20 mouse cellular contexts compared by ENCODE assay signal in the genomic region with DNA sequence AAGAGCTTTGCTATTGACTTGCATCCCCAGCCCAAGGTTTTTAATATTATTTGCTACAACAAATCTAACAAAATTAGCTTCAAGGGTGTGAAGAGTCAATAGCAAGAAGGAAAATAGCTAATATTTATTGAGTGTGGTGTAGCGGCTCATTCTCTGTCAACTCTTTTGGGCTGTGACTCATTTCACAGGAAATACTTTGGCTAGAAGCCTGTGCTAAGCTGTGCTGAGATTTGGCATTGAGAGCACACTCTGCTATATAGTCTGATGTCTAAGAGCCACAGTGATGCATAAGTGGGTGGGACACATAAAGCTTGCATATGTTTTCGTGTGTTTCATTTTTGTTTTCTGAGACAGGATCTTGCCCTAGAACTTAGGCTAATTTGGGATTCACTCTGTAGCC.
A peak's percentile ranks its signal among the peaks of the same experiment; 100 is the strongest.
DNase-seq lines count a peak whose midpoint lies in the region; ATAC-seq and TF ChIP-seq lines count a peak whose summit lies in the region.
"Had no signal": no experiment of that assay in that cellular context is flagged by ENCODE, and none has a peak within 500 bp of the region (broad histone marks: within the 10 kb centered on the region; RNA-seq: fewer than 3 reads in every experiment).

No protein-coding gene starts in this region.

- peak; percentile 98 for ATAC-seq in frontal cortex, adult (ENCODE audit: low TSS enrichment)
- ATAC-seq in kidney, embryonic 14.5 days (ENCODE audit: low FRiP score, low TSS enrichment): no peak
- ATAC-seq: hindbrain, postnatal 0 days; liver, embryonic 12.5 days had no signal

- intact Hi-C loops in left cerebral cortex, postnatal 25 days (cut with DNase I): no loop called here
- intact Hi-C loops in left cerebral cortex, postnatal 4 days (cut with DNase I): no loop called here

- WGBS in kidney, embryonic 14.5 days: 80% methylated on average over 2 of the region's 2 CpGs

- H3K9me3 ChIP-seq in kidney, embryonic 14.5 days (ENCODE audit: control insufficient read depth, low read length): no peaks in the 10 kb centered on the region
- H3K9me3 ChIP-seq: embryonic facial prominence, embryonic 10.5 days; liver, embryonic 12.5 days; midbrain, embryonic 12.5 days; neural tube, embryonic 13.5 days had no signal

- no peak overlapping the region for H3K27ac ChIP-seq in kidney, embryonic 14.5 days (ENCODE audit: low read depth, low read length)
- H3K27ac ChIP-seq: embryonic facial prominence, embryonic 10.5 days; heart, embryonic 13.5 days; hindbrain, postnatal 0 days; liver, embryonic 12.5 days; midbrain, embryonic 12.5 days; neural tube, embryonic 13.5 days had no signal

- no peaks in the 10 kb centered on the region for H3K36me3 ChIP-seq in kidney, embryonic 14.5 days (ENCODE audit: control insufficient read depth, insufficient read depth, low read length)
- H3K36me3 ChIP-seq: embryonic facial prominence, embryonic 10.5 days; heart, embryonic 13.5 days; liver, embryonic 12.5 days; midbrain, embryonic 12.5 days; neural tube, embryonic 13.5 days had no signal

- H3K27me3 ChIP-seq in kidney, embryonic 14.5 days (ENCODE audit: control insufficient read depth, insufficient read depth, low read length): no peaks in the 10 kb centered on the region
- H3K27me3 ChIP-seq: heart, embryonic 13.5 days; liver, embryonic 12.5 days; midbrain, embryonic 12.5 days; neural tube, embryonic 13.5 days had no signal

- no peaks in the 10 kb centered on the region for H3K4me1 ChIP-seq in kidney, embryonic 14.5 days (ENCODE audit: control insufficient read depth, insufficient read depth, low read length)
- H3K4me1 ChIP-seq: liver, embryonic 12.5 days; midbrain, embryonic 12.5 days; neural tube, embryonic 13.5 days had no signal

- no peak for TF ChIP-seq POLR2A in brain, embryonic 14.5 days (IDR thresholded peaks at IDR 0.05; ENCODE audit: borderline replicate concordance, extremely low read depth, insufficient read depth, insufficient read length, poor library complexity, severe bottlenecking)

- no peak overlapping the region for H3K4me2 ChIP-seq in kidney, embryonic 14.5 days (replicated peaks; ENCODE audit: low read depth, low read length)
- H3K4me2 ChIP-seq: heart, embryonic 13.5 days; liver, embryonic 12.5 days; midbrain, embryonic 12.5 days; neural tube, embryonic 13.5 days had no signal

- no peak for DNase-seq in frontal cortex, postnatal 10 days (ENCODE audit: low spot score in 2 of 2)
- DNase-seq in left cerebral cortex, postnatal 25 days (ENCODE audit: low spot score in 2 of 2): peak; percentile 25 to 75
- DNase-seq in left cerebral cortex, postnatal 4 days: no peak
- DNase-seq in 3T3-L1 (ENCODE audit: low read depth, low spot score): peak; percentile 88
- DNase-seq in brain, embryonic 14.5 days (ENCODE audit: low read depth): peak; percentile 17
- DNase-seq in kidney, postnatal 10 days: no peak
- DNase-seq: cerebellum, adult 11 months; gastrocnemius, postnatal 14 days; kidney, adult 18-20 months; kidney, postnatal 25 days; thymus, postnatal 4 days had no signal

- no peak overlapping the region for H3K4me3 ChIP-seq in kidney, embryonic 14.5 days (ENCODE audit: low read length)
- H3K4me3 ChIP-seq: embryonic facial prominence, embryonic 10.5 days; erythroblast, embryonic 14.5 days; heart, embryonic 13.5 days; liver, embryonic 12.5 days; midbrain, embryonic 12.5 days; neural tube, embryonic 13.5 days had no signal

- no peak overlapping the region for H3K9ac ChIP-seq in kidney, embryonic 14.5 days (ENCODE audit: low read depth, low read length)
- H3K9ac ChIP-seq: heart, embryonic 13.5 days; liver, embryonic 12.5 days; midbrain, embryonic 12.5 days; neural tube, embryonic 13.5 days had no signal

- no peak for TF ChIP-seq CTCF in brain, embryonic 14.5 days (IDR thresholded peaks at IDR 0.05; ENCODE audit: borderline replicate concordance, extremely low read depth, insufficient read depth, insufficient read length)

Comparison
In these comparisons a context has a peak if more than half of its experiments do, and no peak if none do; other contexts are left out.
1. DNase-seq: peak in left cerebral cortex, postnatal 25 days (2 of 2), 3T3-L1 (single experiment) and brain, embryonic 14.5 days (single experiment); none in frontal cortex, postnatal 10 days (0 of 2), left cerebral cortex, postnatal 4 days (single experiment) and kidney, postnatal 10 days (single experiment).